Mouse (Mus musculus) brown adipose tissue, adult 24 weeks (tissue): Measurements from ENCODE around the gene Hist1h3b. TPM values are rescaled to one million over a fixed set of nuclear protein-coding genes. Genes with fewer than 3 reads are reported as not detected.
A peak's percentile ranks its signal among the peaks of the same experiment; 100 is the strongest.
"Not testable (repeated sequence)": the region's sequence is repeated elsewhere in the genome, so short reads cannot be mapped to it uniquely, and the experiment has no call there.

Experiments used
- H3K27ac ChIP-seq: fragments of 200-500 bp; replicated peaks from 2 replicates; pipeline ENCODE4 v1.5.1; 2012; ENCODE audit warnings: low read depth, mild to moderate bottlenecking, low read length
- H3K4me1 ChIP-seq: fragments of 200-500 bp; 2 replicates; pipeline ENCODE4 v1.6.1; 2012; ENCODE audit warnings: low read length, mixed read lengths; ENCODE audit not compliant: control insufficient read depth, insufficient read depth, insufficient read length
- H3K4me3 ChIP-seq: fragments of 200-500 bp; 2 replicates; pipeline ENCODE4 v1.5.1; 2012; ENCODE audit warnings: low read depth, mild to moderate bottlenecking, low read length, moderate library complexity; ENCODE audit not compliant: insufficient read depth
- polyA plus RNA-seq: library from polyadenylated mRNA; stranded (reverse); fragments of >200 nt; gene quantifications from 2 replicates; pipeline ENCODE4 v1.2.4, GENCODE M21; 2012; ENCODE audit not compliant: missing spikeins, insufficient read depth, insufficient read length

Gene Hist1h3b
- polyA plus RNA-seq, 1 experiment: not detected

DNA sequence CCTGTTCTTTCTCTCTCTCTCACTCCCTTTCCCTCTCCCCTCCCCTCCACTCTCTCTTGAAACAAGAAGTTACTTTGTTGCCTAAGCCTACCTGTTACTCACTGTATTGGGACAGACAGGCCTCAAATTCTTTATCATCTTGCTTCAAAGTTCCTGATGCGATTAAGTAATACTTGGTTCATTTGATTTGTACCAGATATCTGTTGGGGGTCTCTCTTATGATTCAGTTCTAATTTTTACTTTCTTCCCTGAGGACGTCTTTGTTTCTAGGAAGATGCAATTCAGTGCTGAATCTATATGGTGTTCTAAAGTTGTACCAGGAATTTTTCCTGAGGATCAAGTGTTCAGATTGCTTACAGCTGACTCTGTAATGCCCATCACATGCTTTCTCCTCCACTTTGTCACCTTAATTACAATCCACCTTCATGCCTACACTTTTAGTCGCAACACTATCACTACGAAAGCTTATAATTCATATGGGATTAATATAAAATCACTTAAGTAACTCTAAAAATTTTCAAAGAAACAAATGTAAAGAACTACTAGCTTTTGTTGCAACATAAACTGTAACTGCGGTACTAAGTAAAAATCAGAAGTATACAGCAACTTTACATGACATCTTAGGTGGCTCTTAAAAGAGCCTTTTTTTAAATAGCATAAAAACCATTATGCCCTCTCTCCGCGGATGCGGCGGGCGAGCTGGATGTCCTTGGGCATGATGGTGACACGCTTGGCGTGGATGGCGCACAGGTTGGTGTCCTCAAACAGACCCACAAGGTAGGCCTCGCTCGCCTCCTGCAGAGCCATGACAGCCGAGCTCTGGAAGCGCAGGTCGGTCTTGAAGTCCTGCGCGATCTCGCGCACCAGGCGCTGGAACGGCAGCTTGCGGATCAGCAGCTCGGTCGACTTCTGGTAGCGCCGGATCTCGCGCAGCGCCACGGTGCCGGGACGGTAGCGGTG lies 7.4 kb upstream of the Hist1h3b start:
- Histone ChIP-seq H3K4me1 (no peaks in the 10 kb centered on the region), H3K27ac (no peak overlapping the region), H3K4me3 (peak overlapping the region; percentile 53; the same call in 1 of the 2 replicates)

DNA sequence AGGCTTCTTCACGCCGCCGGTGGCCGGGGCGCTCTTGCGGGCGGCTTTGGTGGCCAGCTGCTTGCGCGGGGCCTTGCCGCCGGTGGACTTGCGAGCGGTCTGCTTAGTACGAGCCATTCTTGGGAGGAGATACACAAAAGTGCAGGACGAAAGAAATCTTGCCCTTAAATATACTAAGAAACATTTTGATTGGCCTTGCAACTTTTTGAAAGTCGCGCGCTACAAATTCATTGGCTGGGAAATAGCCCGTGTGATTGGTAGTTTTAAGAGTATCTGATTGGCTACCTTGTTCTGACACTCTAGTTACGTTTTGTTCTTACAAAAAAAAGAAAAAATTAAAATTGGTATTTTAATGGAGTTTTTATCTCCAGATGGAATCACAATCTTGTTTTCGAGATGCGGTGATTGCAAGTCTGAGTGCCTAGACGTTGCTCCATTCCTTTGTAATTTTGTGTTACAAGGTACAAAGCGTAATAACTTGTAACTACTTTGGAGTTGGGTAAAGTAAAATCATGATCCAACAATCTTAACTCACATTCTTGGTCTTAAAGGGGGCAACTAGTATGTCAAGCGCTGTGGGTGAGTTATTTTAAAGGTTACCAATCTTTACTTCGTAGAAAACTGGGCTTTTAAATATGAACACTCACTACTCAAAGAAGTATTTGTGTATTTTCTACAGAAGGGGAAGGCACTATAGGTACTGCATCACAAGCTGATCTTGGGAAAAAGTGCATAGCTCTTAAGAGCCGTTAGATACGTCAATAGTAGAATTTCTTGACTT lies 6.5 kb upstream of the Hist1h3b start, which contains the start of gene Hist1h3c:
Gene Hist1h3c, minus strand, starts transcription at position 222 of the 781 bp plus-strand sequence.
- H3K4me1 ChIP-seq: no peaks in the 10 kb centered on the region
- H3K4me3 ChIP-seq: peak within 1 kb of the TSS; percentile 54
- peak within 1 kb of the TSS; percentile 80 for H3K27ac ChIP-seq

DNA sequence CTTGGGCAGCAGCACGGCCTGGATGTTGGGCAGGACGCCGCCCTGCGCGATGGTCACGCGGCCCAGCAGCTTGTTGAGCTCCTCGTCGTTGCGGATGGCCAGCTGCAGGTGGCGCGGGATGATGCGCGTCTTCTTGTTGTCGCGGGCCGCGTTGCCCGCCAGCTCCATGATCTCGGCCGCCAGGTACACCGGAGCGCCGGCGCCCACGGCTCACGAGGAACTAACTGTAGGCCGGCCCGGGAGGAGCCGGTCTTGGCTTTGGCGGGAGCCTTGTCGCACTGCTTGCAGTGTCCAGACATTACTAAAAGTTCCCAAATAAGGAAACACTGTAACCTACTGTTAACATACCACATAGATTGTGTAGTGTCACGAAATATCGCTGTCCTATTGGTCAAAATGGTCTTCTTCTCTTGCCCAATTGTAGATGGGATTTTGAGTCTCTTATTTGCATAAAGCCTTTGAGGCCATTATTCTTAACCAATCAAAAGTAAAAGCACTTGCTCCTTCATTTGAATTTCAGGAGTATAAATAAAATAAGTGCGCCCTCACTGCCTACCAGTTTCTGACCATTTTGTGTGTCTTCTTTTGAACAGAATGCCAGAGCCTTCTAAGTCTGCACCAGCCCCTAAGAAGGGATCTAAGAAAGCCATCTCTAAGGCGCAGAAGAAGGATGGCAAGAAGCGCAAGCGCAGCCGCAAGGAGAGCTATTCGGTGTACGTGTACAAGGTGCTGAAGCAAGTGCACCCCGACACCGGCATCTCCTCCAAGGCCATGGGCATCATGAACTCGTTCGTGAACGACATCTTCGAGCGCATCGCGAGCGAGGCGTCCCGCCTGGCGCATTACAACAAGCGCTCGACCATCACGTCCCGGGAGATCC lies 5.6 kb upstream of the Hist1h3b start, which contains the start of gene Hist1h2bb:
Gene Hist1h2bb, plus strand, starts transcription at position 534 of the 880 bp plus-strand sequence.
- H3K27ac ChIP-seq: peak within 1 kb of the TSS; percentile 80
- H3K4me1 ChIP-seq: not testable (repeated sequence)
- H3K4me3 ChIP-seq: peak within 1 kb of the TSS; percentile 54

DNA sequence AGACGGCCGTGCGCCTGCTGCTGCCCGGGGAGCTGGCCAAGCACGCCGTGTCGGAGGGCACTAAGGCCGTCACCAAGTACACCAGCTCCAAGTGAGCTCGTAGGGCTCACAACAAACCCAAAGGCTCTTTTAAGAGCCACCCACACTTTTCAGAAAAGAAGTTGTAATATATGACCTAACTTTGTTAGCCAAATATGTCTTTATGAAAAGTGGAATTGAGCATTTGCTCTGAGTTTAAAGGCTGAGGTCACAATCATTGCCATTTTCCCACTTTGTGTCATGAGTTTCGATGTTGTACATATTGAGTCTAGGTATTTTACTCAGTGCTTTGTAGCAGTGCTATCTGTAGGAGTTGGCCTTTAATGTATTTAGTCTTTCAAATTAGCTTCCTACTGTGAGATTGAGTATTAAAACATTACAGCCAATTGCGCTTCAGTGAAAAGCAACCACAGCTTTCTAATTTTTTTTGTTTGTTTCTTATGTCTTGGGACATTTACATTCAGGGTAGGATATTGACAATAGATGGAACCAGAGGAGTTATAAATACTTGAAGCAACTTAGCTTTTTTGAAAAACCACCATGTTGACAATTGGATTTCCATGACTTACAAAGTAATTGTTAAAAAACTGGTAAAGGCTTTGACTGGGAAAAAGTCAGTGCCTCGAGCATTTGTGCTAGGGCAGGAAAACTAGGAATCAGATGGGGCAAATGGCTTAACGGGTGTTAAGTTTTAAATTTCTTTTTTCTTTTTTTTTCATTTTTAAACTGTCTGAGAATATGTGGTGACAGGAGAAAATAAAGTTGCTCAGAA lies 4.8 kb upstream of the Hist1h3b start:
- H3K27ac ChIP-seq: no peak overlapping the region
- H3K4me1 ChIP-seq: peaks cover 2% of the 10 kb centered on the region; the same call in 1 of the 2 replicates
- H3K4me3 ChIP-seq: peak overlapping the region; percentile 33; the same call in 1 of the 2 replicates

DNA sequence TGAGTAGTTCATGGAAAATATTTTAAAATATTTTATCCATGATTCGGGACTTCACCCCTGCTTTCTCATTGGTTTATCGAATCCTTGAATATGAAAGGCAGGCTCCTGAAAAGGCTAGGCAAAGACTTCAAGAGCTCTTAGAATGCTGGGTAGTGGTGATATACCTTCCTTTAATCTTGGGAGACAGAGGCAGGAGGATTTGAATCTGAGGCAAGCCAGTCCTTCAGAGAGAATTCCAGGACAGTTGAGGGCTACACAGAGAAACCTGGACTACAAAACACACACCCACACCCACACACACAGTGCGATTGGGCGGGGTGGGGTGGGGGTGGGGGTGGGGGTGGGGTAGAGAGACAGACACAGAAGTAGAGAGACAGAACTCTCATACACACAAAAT lies 4.2 kb upstream of the Hist1h3b start:
- no peak overlapping the region for H3K4me3 ChIP-seq
- H3K27ac ChIP-seq: no peak overlapping the region
- peaks cover 2% of the 10 kb centered on the region; the same call in 1 of the 2 replicates for H3K4me1 ChIP-seq

DNA sequence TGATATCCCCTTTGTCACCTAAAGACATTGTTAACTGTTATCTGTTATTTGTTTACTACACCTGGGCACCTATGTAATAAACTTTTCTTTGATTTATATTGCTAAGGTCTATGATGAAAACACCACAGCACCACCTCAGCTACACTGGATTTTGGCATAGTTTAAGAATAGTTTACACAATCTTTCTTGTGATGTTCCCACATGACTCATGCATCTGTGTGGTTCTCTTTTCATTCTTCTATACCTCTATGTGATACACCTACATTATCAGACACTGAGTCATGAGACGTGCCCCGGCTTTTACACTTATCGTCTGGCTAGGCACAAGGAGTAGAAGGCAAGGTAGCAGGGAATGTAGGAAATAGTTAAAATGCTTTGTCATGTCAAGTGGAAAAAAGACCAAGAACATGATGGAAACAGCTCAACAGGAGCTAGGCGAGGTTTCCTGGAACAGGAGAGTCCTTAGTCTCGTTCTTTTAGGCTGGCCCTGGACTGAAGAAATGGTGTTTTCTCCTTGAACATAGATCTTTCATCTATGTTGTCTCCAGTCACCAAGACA lies 2.4 kb upstream of the Hist1h3b start:
- no peak overlapping the region for H3K27ac ChIP-seq

DNA sequence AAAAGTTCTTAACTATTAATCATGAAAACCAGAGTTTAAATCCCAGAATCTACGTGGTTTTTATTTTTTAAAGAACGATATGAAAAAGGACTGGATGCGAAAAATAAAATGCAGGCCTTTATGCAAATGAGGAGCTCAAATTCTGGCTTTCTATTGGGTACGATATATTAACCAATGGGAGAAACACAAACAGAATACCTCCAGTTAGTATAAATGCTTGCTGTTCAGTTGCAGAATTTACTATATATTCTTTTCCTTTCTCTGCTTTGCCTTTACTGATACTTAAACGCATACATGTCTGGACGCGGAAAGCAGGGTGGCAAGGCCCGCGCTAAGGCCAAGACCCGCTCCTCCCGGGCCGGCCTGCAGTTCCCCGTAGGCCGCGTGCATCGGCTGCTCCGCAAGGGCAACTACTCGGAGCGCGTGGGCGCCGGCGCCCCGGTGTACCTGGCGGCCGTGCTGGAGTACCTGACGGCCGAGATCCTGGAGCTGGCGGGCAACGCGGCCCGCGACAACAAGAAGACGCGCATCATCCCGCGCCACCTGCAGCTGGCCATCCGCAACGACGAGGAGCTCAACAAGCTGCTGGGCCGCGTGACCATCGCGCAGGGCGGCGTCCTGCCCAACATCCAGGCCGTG lies 1.1 kb upstream of the Hist1h3b start, which contains the start of gene Hist1h2ab:
Gene Hist1h2ab, plus strand, starts transcription at position 288 of the 639 bp plus-strand sequence.
- not testable (repeated sequence) for H3K4me1 ChIP-seq
- Histone ChIP-seq H3K27ac (peak within 1 kb of the TSS; percentile 39), H3K4me3 (peak within 1 kb of the TSS; percentile 69)

More for the DNA sequence above, 2.4 kb upstream of the Hist1h3b start:
- Histone ChIP-seq H3K4me1 (peaks cover 2% of the 10 kb centered on the region; the same call in 1 of the 2 replicates), H3K4me3 (no peak overlapping the region)

DNA sequence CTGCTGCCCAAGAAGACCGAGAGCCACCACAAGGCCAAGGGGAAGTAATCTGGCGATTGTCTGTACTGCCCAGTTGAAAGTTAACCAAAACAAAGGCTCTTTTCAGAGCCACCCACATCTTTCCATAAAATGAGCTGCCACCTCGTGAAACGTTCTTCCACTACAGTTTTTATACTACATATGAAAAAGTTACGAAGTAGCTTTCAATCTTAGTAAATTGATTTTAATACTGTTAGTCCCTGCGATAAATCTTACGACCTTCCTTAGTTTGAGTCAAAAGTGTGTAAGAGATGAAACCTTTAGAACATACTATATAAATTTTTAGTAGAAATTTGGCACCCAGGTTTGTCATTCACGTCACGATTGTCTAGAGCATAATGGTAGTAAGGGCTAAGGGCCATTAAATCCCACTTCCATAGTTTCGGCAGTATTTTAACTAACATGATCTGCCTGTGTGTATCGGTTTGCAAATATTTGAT lies 550 bp upstream of the Hist1h3b start:
- Histone ChIP-seq H3K4me1 (peaks cover 2% of the 10 kb centered on the region; the same call in 1 of the 2 replicates), H3K4me3 (peak overlapping the region; percentile 23; the same call in 1 of the 2 replicates), H3K27ac (peak overlapping the region; percentile 39)

DNA sequence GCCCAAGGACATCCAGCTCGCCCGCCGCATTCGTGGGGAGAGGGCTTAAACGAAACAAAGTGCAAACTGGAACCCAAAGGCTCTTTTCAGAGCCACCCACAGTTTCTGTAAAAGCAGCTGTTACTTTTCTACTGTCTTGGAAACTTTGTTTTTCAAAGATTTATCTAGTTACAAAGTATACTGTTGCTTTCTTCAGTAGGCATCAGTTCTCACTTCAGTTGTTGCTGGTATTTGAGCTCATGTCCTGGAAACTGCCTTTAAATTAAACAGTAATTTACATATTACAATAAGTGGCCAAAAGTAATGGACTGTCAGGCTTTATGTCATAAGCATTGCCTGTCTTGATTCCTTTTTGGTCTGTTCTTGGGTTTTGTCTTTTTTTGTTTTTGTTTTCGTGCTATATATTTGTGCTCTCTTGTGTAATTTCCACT lies 690 bp downstream of the Hist1h3b start:
- H3K27ac ChIP-seq: no peak overlapping the region
- H3K4me1 ChIP-seq: peaks cover 2% of the 10 kb centered on the region; the same call in 1 of the 2 replicates
- no peak overlapping the region for H3K4me3 ChIP-seq

DNA sequence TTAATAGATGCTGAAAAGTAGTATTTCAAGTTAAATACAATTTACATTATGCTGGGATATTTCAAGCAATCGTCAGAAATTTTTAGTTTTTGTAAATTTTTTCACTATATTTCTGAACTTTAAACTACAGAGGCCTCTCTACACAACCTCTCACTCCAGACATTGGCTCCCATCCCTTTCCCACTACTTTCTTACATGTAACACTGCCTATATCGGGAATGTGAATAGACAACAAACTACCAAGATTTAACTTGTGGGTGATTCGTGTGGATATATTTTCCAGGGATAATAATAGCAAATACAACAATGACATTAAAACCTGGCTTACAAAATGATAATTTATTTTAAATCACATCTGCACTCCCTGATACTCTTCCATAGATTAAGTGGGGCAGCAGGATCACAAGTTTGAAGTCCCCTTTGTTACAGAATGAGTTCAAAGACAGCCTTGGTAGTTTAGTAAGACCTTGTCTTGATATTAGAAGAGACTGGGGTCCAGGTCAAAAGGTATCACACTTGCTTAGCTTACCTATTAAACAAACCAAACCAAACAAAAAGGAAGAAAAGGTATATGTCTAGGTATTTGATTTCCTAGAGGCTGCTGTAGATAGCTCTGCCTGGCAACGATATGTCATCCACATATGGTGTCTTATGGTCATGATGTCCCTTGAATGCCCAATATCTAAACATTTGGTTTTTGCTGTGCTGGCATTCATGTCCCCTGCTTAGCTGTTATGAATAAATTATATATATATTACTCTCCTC lies 1.4 kb downstream of the Hist1h3b start:
- Histone ChIP-seq H3K4me3 (no peak overlapping the region), H3K4me1 (peaks cover 2% of the 10 kb centered on the region; the same call in 1 of the 2 replicates), H3K27ac (no peak overlapping the region)

DNA sequence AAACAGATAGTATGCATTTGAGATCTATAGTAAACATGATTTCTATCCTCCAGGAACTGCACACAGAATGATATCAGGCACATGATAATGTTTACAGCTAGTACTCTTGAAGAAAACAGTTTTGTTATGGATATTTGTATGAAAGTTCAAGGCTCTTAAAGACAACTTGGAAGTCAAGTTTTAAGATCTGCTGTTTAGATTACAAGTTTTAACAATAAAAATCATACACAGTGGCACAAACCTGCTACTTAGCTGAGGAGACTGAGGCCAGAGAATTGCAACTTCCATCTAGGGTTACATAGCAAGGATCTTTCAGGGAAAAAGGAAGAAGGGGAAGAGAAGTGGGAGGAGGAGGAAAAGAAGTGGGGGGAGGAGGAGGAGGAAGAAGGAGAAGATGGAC lies 2.9 kb downstream of the Hist1h3b start:
- Histone ChIP-seq H3K27ac (no peak overlapping the region), H3K4me3 (no peak overlapping the region), H3K4me1 (peaks cover 2% of the 10 kb centered on the region; the same call in 1 of the 2 replicates)

DNA sequence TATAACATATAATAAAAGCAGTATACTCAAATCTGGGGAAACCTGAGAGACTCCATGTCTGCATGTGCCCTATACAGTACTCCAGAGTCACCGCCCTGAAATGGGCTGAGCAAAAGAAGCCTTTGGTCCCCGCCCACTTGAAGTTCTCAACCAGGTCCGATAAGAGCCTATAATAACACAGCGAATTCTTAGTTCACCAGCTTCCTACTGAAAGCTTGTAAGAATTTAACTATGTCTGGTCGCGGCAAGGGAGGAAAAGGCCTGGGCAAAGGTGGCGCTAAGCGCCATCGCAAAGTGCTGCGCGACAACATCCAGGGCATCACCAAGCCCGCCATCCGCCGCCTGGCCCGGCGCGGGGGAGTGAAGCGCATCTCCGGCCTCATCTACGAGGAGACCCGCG lies 4.7 kb downstream of the Hist1h3b start, which contains the start of gene Hist1h4b:
Gene Hist1h4b, plus strand, starts transcription at position 224 of the 400 bp plus-strand sequence.
- Histone ChIP-seq H3K4me1 (no peaks in the 10 kb centered on the region), H3K27ac (no peak within 1 kb of the TSS), H3K4me3 (peak within 1 kb of the TSS; percentile 57)
